Mouse (Mus musculus): ENCODE results near the gene Slc27a1.

DNA sequence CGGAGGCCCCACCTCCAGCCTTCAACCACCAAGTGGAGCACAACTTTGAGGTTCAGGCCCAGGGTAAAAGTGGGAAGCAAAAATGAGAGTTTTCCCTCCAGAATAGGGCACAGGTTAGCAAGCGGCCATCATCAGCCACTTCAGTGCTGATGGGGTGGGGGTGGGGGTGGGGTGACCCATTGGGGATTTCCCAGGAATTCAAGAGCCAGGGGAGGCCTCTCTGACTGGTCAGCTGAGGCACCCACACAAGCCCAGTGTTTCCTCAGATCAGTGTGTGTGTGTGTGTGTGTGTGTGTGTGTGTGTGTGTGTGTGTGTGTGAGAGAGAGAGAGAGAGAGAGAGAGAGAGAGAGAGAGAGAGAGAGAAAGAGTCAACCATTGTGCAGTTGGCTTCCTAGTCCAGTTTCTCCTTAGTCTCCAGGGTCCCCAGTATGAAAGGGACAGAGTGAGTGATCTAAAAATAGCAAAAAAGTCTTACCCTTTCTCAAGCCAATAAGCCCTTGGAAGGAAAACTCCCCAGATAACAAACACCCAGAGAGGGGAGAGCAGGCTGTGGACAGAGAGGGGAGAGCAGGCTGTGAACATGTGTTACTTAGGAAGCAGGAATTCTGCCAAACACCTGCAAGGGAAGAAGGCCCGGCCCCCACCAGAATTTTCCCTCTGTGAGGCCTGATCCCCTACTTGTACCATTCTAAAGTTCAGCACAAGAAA, 41.4 kb upstream of the Slc27a1 start:
- TF ChIP-seq POLR2A (IDR thresholded peaks at IDR 0.05; ENCODE audit: control insufficient read depth in 1 of 2, insufficient read depth in 1 of 2, low read depth in 1 of 2, low read length in 2 of 2, poor library complexity in 1 of 2): no peak
- TF ChIP-seq CTCF (IDR thresholded peaks at IDR 0.05 in 2 of 3, conservative IDR thresholded peaks at IDR 0.05 in 1 of 3; ENCODE audit: control insufficient read depth in 1 of 3, insufficient read depth in 1 of 3, low read depth in 2 of 3, low read length in 3 of 3, poor library complexity in 1 of 3, severe bottlenecking in 1 of 3): no peak

Data from MEL (cell line).